19 mouse cellular contexts compared by ENCODE assay signal in the genomic region with DNA sequence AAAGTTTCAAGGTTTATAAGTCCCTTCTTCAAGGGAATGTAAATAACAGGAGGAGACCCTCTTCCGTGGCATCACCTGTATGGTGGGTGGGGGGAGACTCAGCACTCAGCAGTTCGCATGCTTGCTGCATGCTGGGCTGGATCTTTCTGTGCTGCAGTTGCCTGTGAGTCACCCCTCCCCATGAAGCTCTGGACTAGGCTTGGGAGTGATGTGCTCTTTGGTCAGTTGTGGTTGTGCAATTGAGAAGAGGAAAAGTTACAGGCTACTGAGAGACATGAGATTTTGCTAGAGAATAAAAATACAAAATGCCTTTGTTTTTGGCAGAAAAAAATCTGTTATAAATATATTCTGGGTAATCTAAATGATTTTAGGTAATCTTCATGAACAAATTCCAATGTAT.
DNase-seq lines count a peak whose midpoint lies in the region; ATAC-seq and TF ChIP-seq lines count a peak whose summit lies in the region.
"Had no signal": no experiment of that assay in that cellular context is flagged by ENCODE, and none has a peak within 500 bp of the region (broad histone marks: within the 10 kb centered on the region; RNA-seq: fewer than 3 reads in every experiment).

No protein-coding gene starts in this region.

- TF ChIP-seq CTCF in midbrain, postnatal 0 days (IDR thresholded peaks at IDR 0.05) = no peak

- peaks cover 23% of the 10 kb centered on the region for H3K4me1 ChIP-seq in hindbrain, embryonic 10.5 days (replicated peaks)
- no peaks in the 10 kb centered on the region for H3K4me1 ChIP-seq in hindbrain, embryonic 11.5 days (replicated peaks; ENCODE audit: control insufficient read depth, insufficient read depth, low read length)
- H3K4me1 ChIP-seq in midbrain, embryonic 10.5 days = peaks cover 30% of the 10 kb centered on the region
- 0 out of 2 replicates have a peak, but pooled peaks cover 3% of the 10 kb centered on the region for H3K4me1 ChIP-seq in midbrain, postnatal 0 days (ENCODE audit: insufficient read depth, low read length)

- H3K4me2 ChIP-seq in hindbrain, embryonic 11.5 days (replicated peaks; ENCODE audit: low read depth, low read length) = no peak overlapping the region
- H3K4me2 ChIP-seq in midbrain, postnatal 0 days (ENCODE audit: low read depth, low read length, poor library complexity, severe bottlenecking) = no peak overlapping the region
- H3K4me2 ChIP-seq: heart, embryonic 12.5 days; limb, embryonic 12.5 days had no signal

- no peak overlapping the region for H3K4me3 ChIP-seq in hindbrain, embryonic 10.5 days
- H3K4me3 ChIP-seq in hindbrain, embryonic 11.5 days (ENCODE audit: low read depth, low read length) = no peak overlapping the region
- H3K4me3 ChIP-seq in midbrain, embryonic 10.5 days = no peak overlapping the region
- H3K4me3 ChIP-seq in midbrain, postnatal 0 days (ENCODE audit: low read depth, low read length) = no peak overlapping the region
- H3K4me3 ChIP-seq: heart, embryonic 12.5 days; left cerebral cortex, adult 2 months; limb, embryonic 12.5 days had no signal

- H3K27me3 ChIP-seq in hindbrain, embryonic 10.5 days (ENCODE audit: insufficient read depth, poor library complexity, severe bottlenecking) = 0 out of 2 replicates have a peak, but pooled peaks cover 5% of the 10 kb centered on the region
- H3K27me3 ChIP-seq in hindbrain, embryonic 11.5 days (ENCODE audit: control insufficient read depth, insufficient read depth, low read length) = no peaks in the 10 kb centered on the region
- H3K27me3 ChIP-seq in midbrain, embryonic 10.5 days (ENCODE audit: low read depth, poor library complexity, severe bottlenecking) = no peaks in the 10 kb centered on the region
- no peaks in the 10 kb centered on the region for H3K27me3 ChIP-seq in midbrain, postnatal 0 days (ENCODE audit: insufficient read depth, low read length)
- H3K27me3 ChIP-seq: heart, embryonic 12.5 days; limb, embryonic 12.5 days had no signal

- intact Hi-C loops in heart, postnatal 10 days (cut with DNase I) = no loop called here
- intact Hi-C loops in gastrocnemius, postnatal 36 days (cut with DNase I) = no loop called here

- no peak overlapping the region for H3K9ac ChIP-seq in hindbrain, embryonic 11.5 days (ENCODE audit: low read depth, low read length)
- H3K9ac ChIP-seq in midbrain, postnatal 0 days (replicated peaks; ENCODE audit: low read length, poor library complexity, severe bottlenecking) = no peak overlapping the region
- H3K9ac ChIP-seq: heart, embryonic 12.5 days; limb, embryonic 12.5 days had no signal

- DNase-seq in hindbrain, embryonic 10.5 days (ENCODE audit: low spot score) = no peak
- no peak for DNase-seq in hindbrain, embryonic 11.5 days (ENCODE audit: low spot score)
- no peak for DNase-seq in midbrain, embryonic 10.5 days (ENCODE audit: low spot score)
- DNase-seq in midbrain, postnatal 0 days (ENCODE audit: low spot score) = no peak
- no peak for DNase-seq in cerebellum, adult 11 months
- DNase-seq in heart, postnatal 10 days = no peak
- no peak for DNase-seq in gastrocnemius, postnatal 36 days
- DNase-seq: adrenal gland, adult 8-10 months; B cell, adult 2 months; cerebellum, adult 9-10 months; heart, postnatal 4 days; kidney, adult 2 months; lung, adult 18-20 months; lung, postnatal 4 days; thymus, postnatal 14 days had no signal

- H3K27ac ChIP-seq in hindbrain, embryonic 10.5 days = 0 out of 2 replicates have a peak overlapping the region, but pooled peaks have one; percentile 37
- H3K27ac ChIP-seq in hindbrain, embryonic 11.5 days (ENCODE audit: low read depth, low read length) = no peak overlapping the region
- peak overlapping the region; percentile 69 for H3K27ac ChIP-seq in midbrain, embryonic 10.5 days (replicated peaks)
- H3K27ac ChIP-seq in midbrain, postnatal 0 days (ENCODE audit: low read depth, low read length) = no peak overlapping the region
- H3K27ac ChIP-seq: left cerebral cortex, adult 2 months had no signal

- no peaks in the 10 kb centered on the region for H3K9me3 ChIP-seq in hindbrain, embryonic 10.5 days
- no peaks in the 10 kb centered on the region for H3K9me3 ChIP-seq in hindbrain, embryonic 11.5 days (ENCODE audit: control insufficient read depth, low read length)
- H3K9me3 ChIP-seq in midbrain, embryonic 10.5 days (replicated peaks) = no peaks in the 10 kb centered on the region
- H3K9me3 ChIP-seq in midbrain, postnatal 0 days (ENCODE audit: low read length) = no peaks in the 10 kb centered on the region
- H3K9me3 ChIP-seq: heart, embryonic 12.5 days; limb, embryonic 12.5 days had no signal

- no peak for ATAC-seq in hindbrain, embryonic 11.5 days (ENCODE audit: low FRiP score)
- ATAC-seq in midbrain, postnatal 0 days (ENCODE audit: low FRiP score) = no peak
- 0 out of 2 replicates have a peak, but pooled peaks have one; percentile 20 for ATAC-seq in megakaryocyte progenitor cell, adult 5-6 weeks (replicated peaks; ENCODE audit: poor library complexity)

- H3K36me3 ChIP-seq in hindbrain, embryonic 10.5 days = no peaks in the 10 kb centered on the region
- no peaks in the 10 kb centered on the region for H3K36me3 ChIP-seq in hindbrain, embryonic 11.5 days (ENCODE audit: control insufficient read depth, insufficient read depth, low read length)
- no peaks in the 10 kb centered on the region for H3K36me3 ChIP-seq in midbrain, embryonic 10.5 days
- H3K36me3 ChIP-seq in midbrain, postnatal 0 days (ENCODE audit: insufficient read depth, low read length) = no peaks in the 10 kb centered on the region
- H3K36me3 ChIP-seq: heart, embryonic 12.5 days; limb, embryonic 12.5 days had no signal

- 61% methylated on average over 2 of the region's 2 CpGs for WGBS in hindbrain, embryonic 10.5 days
- 49% methylated on average over 2 of the region's 2 CpGs for WGBS in hindbrain, embryonic 11.5 days
- whole genome bisulfite sequencing in midbrain, embryonic 10.5 days = 64% methylated on average over 2 of the region's 2 CpGs
- 52% methylated on average over 2 of the region's 2 CpGs for WGBS in midbrain, postnatal 0 days

Comparison
In these comparisons a context has a peak if more than half of its experiments do, and no peak if none do; other contexts are left out.
1. H3K27ac ChIP-seq: peak in hindbrain, embryonic 10.5 days (single experiment) and midbrain, embryonic 10.5 days (single experiment); none in hindbrain, embryonic 11.5 days (single experiment) and midbrain, postnatal 0 days (single experiment).